Mouse (Mus musculus) brown adipose tissue, adult 24 weeks (tissue): ENCODE measurements at regions not wholly inside any gene's neighbourhood (a gene's known extent, or its start where the extent isn't known, plus 50 kb on each side); places are given as distances from the start of the nearest gene placed in this dataset.
A peak's percentile ranks its signal among the peaks of the same experiment; 100 is the strongest.

Experiments used
- H3K27ac ChIP-seq: fragments of 200-500 bp; replicated peaks from 2 replicates; pipeline ENCODE4 v1.5.1; 2012; ENCODE audit warnings: low read depth, mild to moderate bottlenecking, low read length
- H3K4me1 ChIP-seq: fragments of 200-500 bp; 2 replicates; pipeline ENCODE4 v1.6.1; 2012; ENCODE audit warnings: low read length, mixed read lengths; ENCODE audit not compliant: control insufficient read depth, insufficient read depth, insufficient read length
- H3K4me3 ChIP-seq: fragments of 200-500 bp; 2 replicates; pipeline ENCODE4 v1.5.1; 2012; ENCODE audit warnings: low read depth, mild to moderate bottlenecking, low read length, moderate library complexity; ENCODE audit not compliant: insufficient read depth

DNA sequence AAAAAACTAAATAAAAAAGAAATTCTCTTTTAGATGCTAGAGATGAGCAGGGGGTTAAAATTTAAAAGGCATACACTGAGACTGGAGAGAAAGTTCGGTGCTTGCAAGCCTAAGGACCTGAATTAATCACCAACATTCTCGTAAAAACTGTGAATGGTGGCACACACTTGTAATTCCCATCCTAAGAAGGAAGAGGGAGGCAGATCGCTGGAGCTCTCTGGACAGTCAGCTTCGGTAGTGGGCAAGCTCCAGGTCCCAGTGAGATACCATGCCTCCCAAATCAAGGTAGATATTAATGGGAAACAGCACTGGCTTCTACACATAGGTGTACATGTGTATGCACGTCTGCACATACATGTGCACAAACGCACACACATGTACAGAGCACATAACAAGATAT lies 89.5 kb upstream of the Basp1 start:
- no peak overlapping the region for H3K27ac ChIP-seq
- peaks cover 3% of the 10 kb centered on the region; the same call in 1 of the 2 replicates for H3K4me1 ChIP-seq
- no peak overlapping the region for H3K4me3 ChIP-seq

- Histone ChIP-seq H3K4me3 (no peak overlapping the region), H3K4me1 (no peaks in the 10 kb centered on the region), H3K27ac (no peak overlapping the region)
Observed at GRCm38 (mm10) chr15:25509139-25509538, 95.6 kb upstream of the Basp1 start.

DNA sequence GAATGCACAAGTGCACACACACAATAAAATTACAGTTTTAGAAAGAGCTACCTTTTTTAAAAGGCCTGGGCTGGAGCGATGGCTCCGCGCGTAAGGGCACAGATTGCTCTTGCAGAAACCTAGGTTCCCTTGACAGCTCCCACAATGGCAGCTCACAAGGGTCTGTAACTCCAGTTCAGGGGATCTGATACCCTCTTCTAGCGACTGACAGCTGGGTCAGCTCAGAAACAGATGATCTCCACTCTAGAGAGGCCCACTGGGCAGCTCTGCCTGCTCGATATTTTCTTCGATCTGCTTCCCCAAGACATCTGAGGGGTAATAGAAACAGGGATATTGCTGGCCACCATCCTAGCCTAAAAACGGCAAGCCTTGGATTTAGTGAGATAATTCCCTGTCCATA lies 96.0 kb upstream of the Basp1 start:
- no peak overlapping the region for H3K27ac ChIP-seq

DNA sequence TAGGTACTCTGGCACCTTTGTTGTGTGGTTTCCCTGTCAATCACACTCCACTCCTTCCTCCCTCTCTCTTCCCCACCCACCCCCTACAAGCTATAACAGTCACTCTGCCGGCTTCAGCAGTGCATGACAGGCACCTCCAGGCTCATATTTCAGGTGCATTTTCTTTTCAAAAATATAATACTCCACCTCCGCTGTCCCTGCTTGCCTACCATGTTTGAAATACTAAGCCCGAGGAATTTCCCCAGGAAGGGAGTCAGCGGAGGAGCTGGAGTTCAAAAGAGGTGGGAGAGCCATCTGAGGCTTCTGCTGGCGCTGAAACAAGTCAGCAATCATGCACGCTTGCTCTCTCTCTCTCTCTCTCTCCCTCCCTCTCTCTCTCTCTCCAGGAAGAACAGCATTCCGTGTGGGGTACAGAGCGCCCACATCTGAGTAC lies 96.5 kb upstream of the Basp1 start:
- Histone ChIP-seq H3K27ac (no peak overlapping the region), H3K4me3 (no peak overlapping the region), H3K4me1 (no peaks in the 10 kb centered on the region)

More for the DNA sequence above, 96.0 kb upstream of the Basp1 start:
- Histone ChIP-seq H3K4me1 (no peaks in the 10 kb centered on the region), H3K4me3 (no peak overlapping the region)

- Histone ChIP-seq H3K4me1 (no peaks in the 10 kb centered on the region), H3K27ac (no peak overlapping the region), H3K4me3 (no peak overlapping the region)
Observed at GRCm38 (mm10) chr15:25518025-25518928, 104.0 kb upstream of the Myo10 start.

DNA sequence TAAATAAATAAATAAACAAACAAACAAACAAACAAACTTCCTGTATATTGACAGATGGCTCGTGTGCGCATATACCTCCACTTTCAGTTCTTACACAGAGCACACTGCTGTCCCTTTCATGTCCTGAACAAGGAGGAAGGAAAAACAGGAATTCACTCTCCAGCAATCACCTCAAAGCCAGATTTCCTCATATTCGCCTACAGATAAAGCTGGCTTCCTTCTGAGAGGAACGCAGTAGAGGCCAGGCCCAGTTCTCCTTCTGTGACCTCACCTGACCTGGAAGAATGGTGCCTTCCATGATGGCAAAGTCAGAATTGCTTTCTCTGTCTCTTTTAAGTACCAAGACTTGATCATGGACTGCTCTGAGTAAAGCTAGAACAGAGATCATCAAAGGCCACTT lies 98.1 kb upstream of the Myo10 start:
- no peak overlapping the region for H3K4me3 ChIP-seq
- peak overlapping the region; percentile 84 for H3K27ac ChIP-seq
- H3K4me1 ChIP-seq, result peaks cover 2% of the 10 kb centered on the region; the same call in 1 of the 2 replicates

DNA sequence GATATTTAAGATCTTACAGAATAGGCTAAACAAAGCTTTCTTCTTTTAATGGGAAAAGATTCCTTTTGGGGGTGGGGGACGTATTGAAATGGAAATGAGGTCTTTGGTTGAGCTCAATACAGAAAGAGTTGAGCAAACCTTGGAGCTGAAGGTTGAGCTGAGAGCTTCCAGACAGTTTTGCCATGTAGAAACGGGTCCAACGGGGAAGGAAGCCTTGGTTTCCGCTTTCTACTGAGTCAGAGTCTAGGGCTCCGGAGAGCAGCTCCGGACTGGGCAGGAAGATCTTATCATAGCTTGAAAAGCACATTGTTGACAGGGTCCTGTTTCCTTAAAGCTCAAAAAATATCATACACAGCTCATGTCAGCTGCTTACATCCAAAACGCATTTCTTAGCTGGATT lies 97.0 kb upstream of the Myo10 start:
- H3K27ac ChIP-seq, result peak overlapping the region; percentile 39
- no peak overlapping the region for H3K4me3 ChIP-seq
- H3K4me1 ChIP-seq, result peaks cover 2% of the 10 kb centered on the region; the same call in 1 of the 2 replicates

- no peak overlapping the region for H3K27ac ChIP-seq
- peaks cover 13% of the 10 kb centered on the region for H3K4me1 ChIP-seq
- H3K4me3 ChIP-seq, result no peak overlapping the region
Observed at GRCm38 (mm10) chr15:25536451-25537334, 85.6 kb upstream of the Myo10 start.

- peaks cover 5% of the 10 kb centered on the region for H3K4me1 ChIP-seq
- no peak overlapping the region for H3K4me3 ChIP-seq
- H3K27ac ChIP-seq, result peak overlapping the region; percentile 87
Observed at GRCm38 (mm10) chr15:25539344-25540176, 82.8 kb upstream of the Myo10 start.

DNA sequence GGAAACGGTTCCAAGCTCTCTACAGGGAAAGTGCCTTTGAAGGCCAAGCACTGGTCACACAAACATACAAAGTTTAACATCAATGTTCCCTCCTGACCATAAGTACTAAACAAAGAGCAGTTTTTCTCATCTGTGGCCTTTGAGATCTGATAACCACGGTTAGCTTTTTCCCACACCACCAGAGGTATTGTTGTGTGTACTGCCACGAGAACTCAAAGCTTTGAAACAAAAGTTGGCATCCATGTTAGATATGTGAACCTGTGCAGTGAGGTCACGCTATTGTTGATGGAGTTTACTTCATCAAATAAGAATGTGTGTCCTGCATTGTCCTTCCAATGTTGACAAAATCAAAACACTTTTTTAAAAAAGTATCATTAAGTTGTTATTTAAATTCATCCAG lies 79.9 kb upstream of the Myo10 start:
- Histone ChIP-seq H3K4me3 (no peak overlapping the region), H3K27ac (peak overlapping the region; percentile 79), H3K4me1 (peaks cover 13% of the 10 kb centered on the region)

DNA sequence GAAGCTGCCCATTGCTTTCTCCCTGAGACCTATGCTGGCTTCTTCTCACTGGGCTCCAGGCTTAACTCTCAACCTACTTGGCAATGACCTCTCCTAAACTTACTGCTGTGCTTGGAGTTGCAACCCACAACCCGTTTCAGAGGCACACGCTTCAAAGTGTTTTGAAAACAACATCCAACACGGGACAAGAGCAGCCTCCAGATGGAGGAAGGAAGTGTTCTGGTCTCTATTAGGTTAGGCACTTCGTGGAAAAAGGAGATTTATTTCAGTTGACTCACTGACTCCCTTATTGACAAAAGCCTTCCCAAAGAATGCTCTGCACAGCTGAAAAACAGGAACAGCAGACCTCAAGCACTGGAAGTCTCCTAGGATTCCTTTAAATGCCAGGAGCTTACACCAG lies 76.1 kb upstream of the Myo10 start:
- Histone ChIP-seq H3K4me3 (no peak overlapping the region), H3K4me1 (peaks cover 10% of the 10 kb centered on the region; the same call in 1 of the 2 replicates), H3K27ac (peak overlapping the region; percentile 65)

- no peak overlapping the region for H3K27ac ChIP-seq
- peaks cover 8% of the 10 kb centered on the region; the same call in 1 of the 2 replicates for H3K4me1 ChIP-seq
- H3K4me3 ChIP-seq, result no peak overlapping the region
Observed at GRCm38 (mm10) chr15:25550269-25551054, 71.9 kb upstream of the Myo10 start.

DNA sequence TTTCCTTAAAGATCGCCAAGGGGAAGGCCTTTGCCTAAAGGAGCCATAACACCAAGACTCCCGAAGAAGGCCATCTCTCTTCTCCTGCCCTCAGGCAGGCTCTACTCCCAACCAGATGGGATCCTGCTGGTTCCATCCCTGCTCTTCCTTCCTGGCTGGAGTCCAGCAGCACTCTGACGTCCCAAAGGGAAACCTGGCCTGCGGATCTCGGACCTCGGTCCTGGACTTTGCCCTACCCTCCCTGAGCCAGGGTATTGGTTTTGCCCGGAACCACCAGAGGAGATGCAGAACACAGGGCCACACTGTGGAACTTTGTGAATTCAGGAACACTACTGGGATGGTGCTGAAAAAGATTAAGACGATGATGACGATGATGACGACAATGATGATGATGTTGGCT lies 67.4 kb upstream of the Myo10 start:
- Histone ChIP-seq H3K27ac (no peak overlapping the region), H3K4me1 (peaks cover 7% of the 10 kb centered on the region; the same call in 1 of the 2 replicates), H3K4me3 (no peak overlapping the region)

- H3K27ac ChIP-seq, result no peak overlapping the region
- no peak overlapping the region for H3K4me3 ChIP-seq
- H3K4me1 ChIP-seq, result peaks cover 7% of the 10 kb centered on the region; the same call in 1 of the 2 replicates
Observed at GRCm38 (mm10) chr15:25555852-25556251, 66.5 kb upstream of the Myo10 start.
